Mouse (Mus musculus) right cerebral cortex, postnatal 36 days (tissue): ENCODE data around the gene Trpc6.

Experiments
- DNase-seq, 2 experiments: peaks; one replicate each; pipeline ENCODE4 v3.0.0; 2022; ENCODE audit warnings: low spot score in 2 of 2, mixed read lengths in 1 of 2

Trpc6 gene

DNA sequence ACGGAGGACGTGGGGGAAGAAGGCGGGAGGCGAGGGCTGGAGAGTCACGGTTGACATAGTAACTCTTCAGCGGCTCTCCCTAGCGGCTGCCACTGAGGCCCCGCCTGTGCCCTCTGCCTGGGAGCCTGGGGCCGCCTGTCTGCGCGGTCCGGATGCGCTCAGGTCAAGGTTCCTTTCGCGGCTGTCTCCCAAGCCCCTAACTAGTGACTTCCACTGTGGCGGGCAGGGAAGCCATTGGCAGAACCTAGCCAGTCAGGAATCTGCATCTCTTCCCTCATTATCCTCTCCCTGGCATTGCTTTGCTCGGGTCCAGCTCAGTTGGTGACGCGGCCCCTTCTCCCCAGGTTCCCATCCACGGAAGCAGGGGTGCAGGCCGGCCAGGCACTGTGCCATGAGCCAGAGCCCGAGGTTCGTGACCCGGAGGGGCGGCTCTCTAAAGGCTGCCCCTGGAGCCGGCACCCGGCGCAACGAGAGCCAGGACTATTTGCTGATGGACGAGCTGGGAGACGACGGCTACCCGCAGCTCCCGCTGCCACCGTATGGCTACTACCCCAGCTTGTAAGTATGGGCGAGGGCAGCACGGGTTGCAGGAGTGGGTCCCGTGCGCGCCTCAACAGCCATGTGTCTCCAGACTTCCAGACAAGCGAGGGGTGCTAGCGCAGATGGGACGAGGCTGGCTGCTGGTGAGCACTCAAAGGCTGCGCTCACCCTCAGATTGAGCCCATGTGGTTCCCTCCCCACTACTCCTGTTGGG is at the start of gene Trpc6:
Trpc6 (plus strand) TSS at position 102 of the 754 bp plus-strand sequence.
- peak; percentile 5 to 7 for DNase-seq

DNA sequence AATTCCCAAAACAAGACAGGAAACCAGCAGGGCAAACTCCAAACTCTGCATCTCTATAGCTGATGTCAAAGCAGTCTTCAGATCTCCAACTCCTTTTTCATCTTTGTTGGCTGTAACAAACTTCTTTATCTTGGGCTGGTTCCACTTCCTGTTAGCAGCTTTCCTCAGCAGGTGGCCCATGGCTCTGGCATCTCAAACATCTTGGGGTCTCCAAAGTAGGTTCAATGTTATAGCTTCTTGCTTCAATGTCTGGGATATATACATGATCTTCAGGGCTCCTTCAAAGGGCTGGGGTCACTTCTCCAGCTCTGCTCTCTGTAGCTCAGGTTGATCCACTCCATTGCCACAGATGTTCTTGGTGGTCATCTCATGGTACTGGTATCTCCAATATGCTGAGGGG is 23.0 kb upstream of the Trpc6 start:
- no peak for DNase-seq

GRCm38 (mm10) chr9:8533670-8534069 is 10.3 kb upstream of the Trpc6 start:
- no peak for DNase-seq

- DNase-seq: no peak
Observed at GRCm38 (mm10) chr9:8545236-8545635, 1.3 kb downstream of the Trpc6 start.

- DNase-seq: no peak
Observed at GRCm38 (mm10) chr9:8558574-8558973, 14.6 kb downstream of the Trpc6 start.

DNA sequence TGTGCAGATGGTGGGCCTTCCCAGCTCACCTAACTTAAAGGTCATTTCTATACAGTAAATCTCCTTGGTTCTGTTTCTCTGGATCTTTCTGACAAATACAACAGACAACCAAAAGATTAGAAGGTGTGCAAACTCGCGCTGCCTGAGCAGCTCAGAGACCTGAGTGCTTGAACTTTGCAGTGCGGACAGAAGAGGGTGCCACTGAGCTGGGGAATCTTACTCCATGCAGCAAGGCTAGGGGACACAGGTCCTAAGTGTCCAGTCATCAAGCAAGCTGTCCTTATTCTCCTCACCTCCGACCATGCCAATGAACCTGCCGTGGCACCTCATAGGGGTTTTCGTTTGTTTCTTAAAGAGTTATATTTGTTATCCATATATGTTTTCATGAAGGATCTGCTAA is 48.7 kb downstream of the Trpc6 start:
- DNase-seq: no peak

DNA sequence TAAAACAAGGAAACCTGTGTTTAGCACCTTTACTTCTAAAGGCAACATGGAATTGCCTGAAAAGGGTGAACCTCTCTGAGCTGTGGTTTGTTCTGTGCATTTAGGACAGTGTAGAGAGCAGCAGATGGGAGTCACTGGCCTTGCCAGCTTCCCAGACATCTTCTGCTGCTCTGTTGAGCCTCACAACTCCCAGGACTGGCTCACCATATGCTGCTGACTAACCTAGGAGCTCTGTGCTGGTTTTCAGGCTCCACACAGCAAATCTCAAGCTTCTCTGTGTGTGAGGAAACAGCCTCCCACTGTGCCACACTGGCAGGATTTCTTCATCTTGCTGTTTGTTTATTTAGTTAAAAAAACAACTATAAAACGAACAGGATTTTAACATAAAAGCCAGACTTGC is 53.1 kb downstream of the Trpc6 start:
- DNase-seq: peak; percentile 3 to 23

DNA sequence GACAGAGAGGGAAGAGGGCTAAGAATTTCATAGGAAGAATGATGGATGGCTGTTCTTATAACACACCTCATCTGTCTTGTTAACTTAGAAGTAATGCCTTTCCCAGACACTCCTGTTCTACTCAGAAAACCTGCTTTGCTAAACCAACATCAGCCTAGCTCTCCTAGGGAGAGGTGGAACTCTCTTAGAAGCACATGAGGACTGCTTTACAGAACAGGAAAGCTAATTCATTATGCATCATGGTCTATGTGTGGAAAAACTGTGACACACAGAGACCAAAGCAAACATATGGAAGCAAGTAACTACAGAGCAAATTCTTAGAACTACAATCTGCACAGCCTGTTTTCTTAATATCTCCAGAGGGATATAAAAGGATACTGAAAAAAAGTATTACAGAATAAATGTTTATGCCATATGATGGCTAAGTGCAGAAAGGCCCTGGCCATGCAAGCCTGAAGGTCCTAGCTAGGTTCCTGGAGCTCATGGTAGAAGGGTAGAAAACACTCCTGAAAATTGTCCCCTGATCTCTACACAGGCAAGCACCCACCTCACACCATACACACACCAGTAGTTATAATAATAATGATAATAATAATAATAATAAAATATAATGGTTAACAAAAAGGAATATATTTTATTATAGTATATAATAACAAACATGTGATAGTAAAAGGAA is 63.0 kb downstream of the Trpc6 start:
- no peak for DNase-seq

- DNase-seq: no peak
Observed at GRCm38 (mm10) chr9:8634344-8634743, 90.4 kb downstream of the Trpc6 start.

DNA sequence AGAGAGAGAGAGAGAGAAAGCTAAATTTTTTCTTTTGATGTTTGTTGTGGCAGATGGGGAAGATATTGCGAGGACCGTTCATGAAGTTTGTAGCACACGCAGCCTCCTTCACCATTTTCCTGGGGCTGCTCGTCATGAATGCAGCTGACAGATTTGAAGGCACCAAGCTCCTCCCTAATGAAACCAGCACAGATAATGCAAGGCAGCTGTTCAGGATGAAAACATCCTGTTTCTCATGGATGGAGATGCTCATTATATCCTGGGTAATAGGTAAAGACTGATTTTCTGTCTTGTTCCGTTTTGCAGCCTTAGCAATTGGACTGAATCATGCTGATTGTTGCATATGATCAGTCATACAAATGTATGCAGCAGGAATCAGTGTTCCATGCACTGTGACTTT is 99.5 kb downstream of the Trpc6 start:
- DNase-seq: no peak

DNA sequence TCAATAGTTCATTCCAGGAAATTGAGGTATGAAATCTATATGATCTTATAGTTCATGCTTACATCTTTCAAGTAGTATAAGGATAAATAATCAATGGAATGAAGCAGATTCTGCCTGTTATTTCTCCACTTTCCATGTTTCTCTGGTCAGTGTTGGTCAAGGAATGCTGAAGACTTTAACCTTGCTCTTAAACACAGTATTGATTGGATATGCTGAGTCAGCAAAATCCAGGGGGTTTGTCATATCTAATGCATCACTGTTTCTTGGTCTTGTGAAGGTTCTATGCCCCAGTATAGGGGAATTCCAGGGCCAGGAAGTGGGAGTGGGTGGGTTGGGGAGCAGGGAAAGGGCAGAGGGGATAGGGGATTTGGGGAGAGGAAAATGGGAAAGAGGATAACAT is 111.4 kb downstream of the Trpc6 start:
- no peak for DNase-seq

- DNase-seq: no peak
Observed at GRCm38 (mm10) chr9:8672944-8673343, 129.0 kb downstream of the Trpc6 start.

- no peak for DNase-seq
Observed at GRCm38 (mm10) chr9:8676607-8677006, 132.7 kb downstream of the Trpc6 start.

- DNase-seq: no peak
Observed at GRCm38 (mm10) chr9:8693177-8693576, 149.2 kb downstream of the Trpc6 start.

GRCm38 (mm10) chr9:8700669-8701068 is 156.7 kb downstream of the Trpc6 start:
- DNase-seq: peak; percentile 58 to 59

GRCm38 (mm10) chr9:8703516-8703915 is 159.6 kb downstream of the Trpc6 start:
- DNase-seq: no peak

GRCm38 (mm10) chr9:8703956-8704355 is 160.0 kb downstream of the Trpc6 start:
- no peak for DNase-seq

DNA sequence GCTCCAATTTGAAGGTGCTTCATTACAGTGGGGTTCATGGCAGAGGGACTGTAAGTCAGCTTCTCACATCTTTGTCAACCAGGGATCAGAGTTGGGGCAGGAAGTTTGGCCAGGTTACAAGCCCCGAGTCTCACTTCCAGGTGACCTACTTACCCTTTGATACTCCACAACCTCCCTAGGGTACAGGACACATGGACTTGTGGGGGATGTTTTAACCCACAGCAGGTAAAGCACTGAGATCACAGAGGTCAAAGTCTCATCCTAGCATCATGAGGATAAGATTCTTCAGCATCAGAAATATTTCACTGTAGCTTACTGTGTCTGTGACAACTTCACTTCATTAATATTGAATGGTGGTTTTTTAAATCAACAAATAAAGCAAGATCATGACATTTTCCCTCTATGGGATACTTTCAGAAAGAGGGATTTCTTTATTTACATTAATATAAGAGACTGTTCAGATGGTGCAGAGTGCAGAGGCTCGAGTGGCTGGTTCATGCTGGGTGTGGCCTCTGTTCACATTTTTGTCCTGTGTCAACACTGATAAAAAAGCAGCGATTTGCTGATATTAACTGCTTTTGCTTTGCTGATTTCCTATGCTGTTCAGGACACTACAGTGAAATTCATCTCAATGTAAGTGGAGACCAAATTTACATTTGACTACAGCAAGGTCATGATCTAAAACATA is 166.3 kb downstream of the Trpc6 start:
- DNase-seq: no peak

GRCm38 (mm10) chr9:8719017-8719416 is 175.1 kb downstream of the Trpc6 start:
- no peak for DNase-seq

DNA sequence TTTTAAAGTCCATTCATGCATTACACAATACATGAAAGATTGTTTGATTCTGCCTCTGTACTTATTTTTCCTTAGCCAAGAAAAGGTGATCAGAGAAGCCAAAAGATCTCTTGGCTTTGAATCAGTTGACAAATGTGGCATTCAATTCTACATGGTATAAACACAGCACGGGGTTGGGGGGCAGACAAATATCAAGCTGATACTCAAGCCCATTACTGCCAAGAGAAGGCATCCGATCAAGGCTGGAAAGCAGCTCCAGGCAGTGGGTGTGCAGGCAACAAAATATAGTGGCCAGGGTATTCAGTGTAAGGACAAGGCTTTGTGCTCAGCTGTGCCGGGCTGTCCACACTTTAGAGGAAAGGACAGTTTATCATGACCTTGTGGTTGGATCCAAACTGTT is 185.1 kb downstream of the Trpc6 start:
- DNase-seq: no peak
